Mouse (Mus musculus): ENCODE data around the gene Dpm2. TPM values are rescaled to one million over a fixed set of nuclear protein-coding genes. Genes with fewer than 3 reads are reported as not detected.

The Dpm2 gene
- polyA plus RNA-seq, 1 experiment = 35.1 TPM

GRCm38 (mm10) chr2:32549171-32549570 lies 21.5 kb upstream of the Dpm2 start:
- H3K27ac ChIP-seq (ENCODE audit: insufficient read depth, low read length) = no peak overlapping the region

GRCm38 (mm10) chr2:32549764-32550163 lies 20.9 kb upstream of the Dpm2 start:
- Histone ChIP-seq H3K9me3 (replicated peaks; ENCODE audit: control insufficient read depth, insufficient read depth, low read length, poor library complexity, severe bottlenecking) (no peaks in the 10 kb centered on the region), H3K9ac (ENCODE audit: low read depth, poor library complexity, severe bottlenecking) (no peak overlapping the region), H3K4me3 (ENCODE audit: low read depth, low read length) (no peak overlapping the region), H3K36me3 (ENCODE audit: control insufficient read depth, insufficient read depth, low read length, poor library complexity, severe bottlenecking) (no peaks in the 10 kb centered on the region), H3K27me3 (ENCODE audit: control insufficient read depth, insufficient read depth, low read length, poor library complexity, severe bottlenecking) (no peaks in the 10 kb centered on the region), H3K4me1 (ENCODE audit: control insufficient read depth, insufficient read depth, low read length) (no peaks in the 10 kb centered on the region), H3K27ac (ENCODE audit: insufficient read depth, low read length) (no peak overlapping the region)
- no peak for TF ChIP-seq POLR2A (IDR thresholded peaks at IDR 0.05; ENCODE audit: insufficient read depth, low read length)
- TF ChIP-seq EP300 (IDR thresholded peaks at IDR 0.05; ENCODE audit: insufficient read depth, low read depth, low read length) = no peak
- no peak for TF ChIP-seq CTCF (IDR thresholded peaks at IDR 0.05; ENCODE audit: low read depth, low read length)

More at GRCm38 (mm10) chr2:32549171-32549570, 21.5 kb upstream of the Dpm2 start:
- Histone ChIP-seq H3K9ac (ENCODE audit: low read depth, poor library complexity, severe bottlenecking) (no peak overlapping the region), H3K4me1 (ENCODE audit: control insufficient read depth, insufficient read depth, low read length) (no peaks in the 10 kb centered on the region), H3K27me3 (ENCODE audit: control insufficient read depth, insufficient read depth, low read length, poor library complexity, severe bottlenecking) (no peaks in the 10 kb centered on the region), H3K36me3 (ENCODE audit: control insufficient read depth, insufficient read depth, low read length, poor library complexity, severe bottlenecking) (no peaks in the 10 kb centered on the region), H3K4me3 (ENCODE audit: low read depth, low read length) (no peak overlapping the region), H3K9me3 (replicated peaks; ENCODE audit: control insufficient read depth, insufficient read depth, low read length, poor library complexity, severe bottlenecking) (no peaks in the 10 kb centered on the region)
- no peak for TF ChIP-seq CTCF (IDR thresholded peaks at IDR 0.05; ENCODE audit: low read depth, low read length)
- no peak for TF ChIP-seq EP300 (IDR thresholded peaks at IDR 0.05; ENCODE audit: insufficient read depth, low read depth, low read length)
- TF ChIP-seq POLR2A (IDR thresholded peaks at IDR 0.05; ENCODE audit: insufficient read depth, low read length) = no peak

GRCm38 (mm10) chr2:32551236-32551635 lies 19.4 kb upstream of the Dpm2 start:
- Histone ChIP-seq H3K36me3 (ENCODE audit: control insufficient read depth, insufficient read depth, low read length, poor library complexity, severe bottlenecking) (no peaks in the 10 kb centered on the region), H3K27me3 (ENCODE audit: control insufficient read depth, insufficient read depth, low read length, poor library complexity, severe bottlenecking) (no peaks in the 10 kb centered on the region), H3K27ac (ENCODE audit: insufficient read depth, low read length) (no peak overlapping the region), H3K9ac (ENCODE audit: low read depth, poor library complexity, severe bottlenecking) (no peak overlapping the region), H3K4me3 (ENCODE audit: low read depth, low read length) (no peak overlapping the region), H3K4me1 (ENCODE audit: control insufficient read depth, insufficient read depth, low read length) (peaks cover 2% of the 10 kb centered on the region), H3K9me3 (replicated peaks; ENCODE audit: control insufficient read depth, insufficient read depth, low read length, poor library complexity, severe bottlenecking) (no peaks in the 10 kb centered on the region)
- no peak for TF ChIP-seq EP300 (IDR thresholded peaks at IDR 0.05; ENCODE audit: insufficient read depth, low read depth, low read length)
- no peak for TF ChIP-seq POLR2A (IDR thresholded peaks at IDR 0.05; ENCODE audit: insufficient read depth, low read length)
- TF ChIP-seq CTCF (IDR thresholded peaks at IDR 0.05; ENCODE audit: low read depth, low read length) = no peak

- peaks cover 2% of the 10 kb centered on the region for H3K4me1 ChIP-seq (ENCODE audit: control insufficient read depth, insufficient read depth, low read length)
Observed at GRCm38 (mm10) chr2:32553592-32554148, 17.0 kb upstream of the Dpm2 start.

DNA sequence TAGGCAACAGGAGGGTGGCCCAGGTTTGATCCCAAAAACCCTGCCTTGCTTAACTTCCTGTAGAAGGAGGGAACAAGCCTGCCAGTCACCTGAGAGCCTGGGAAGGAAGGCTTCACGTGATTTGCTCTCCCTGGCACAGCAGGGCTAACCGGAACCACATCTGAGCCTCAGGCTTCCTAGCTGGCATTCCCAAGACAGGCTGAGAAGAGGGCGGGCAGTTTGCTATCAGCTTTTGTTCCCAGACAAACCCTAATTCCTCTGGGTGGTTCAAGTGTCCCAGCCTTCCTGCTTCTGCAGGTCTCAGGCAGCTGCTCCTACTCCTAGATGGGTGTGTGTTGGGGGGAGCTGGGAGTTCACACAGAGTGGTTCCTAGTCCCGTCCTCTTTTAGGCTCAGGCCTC lies 15.2 kb upstream of the Dpm2 start:
- TF ChIP-seq POLR2A (IDR thresholded peaks at IDR 0.05; ENCODE audit: insufficient read depth, low read length) (no peak), EP300 (IDR thresholded peaks at IDR 0.05; ENCODE audit: insufficient read depth, low read depth, low read length) (no peak), CTCF (IDR thresholded peaks at IDR 0.05; ENCODE audit: low read depth, low read length) (no peak)
- Histone ChIP-seq H3K27me3 (ENCODE audit: control insufficient read depth, insufficient read depth, low read length, poor library complexity, severe bottlenecking) (no peaks in the 10 kb centered on the region), H3K9me3 (replicated peaks; ENCODE audit: control insufficient read depth, insufficient read depth, low read length, poor library complexity, severe bottlenecking) (no peaks in the 10 kb centered on the region), H3K9ac (ENCODE audit: low read depth, poor library complexity, severe bottlenecking) (no peak overlapping the region), H3K27ac (ENCODE audit: insufficient read depth, low read length) (no peak overlapping the region), H3K4me1 (ENCODE audit: control insufficient read depth, insufficient read depth, low read length) (peaks cover 2% of the 10 kb centered on the region), H3K4me3 (ENCODE audit: low read depth, low read length) (no peak overlapping the region), H3K36me3 (ENCODE audit: control insufficient read depth, insufficient read depth, low read length, poor library complexity, severe bottlenecking) (no peaks in the 10 kb centered on the region)

More at GRCm38 (mm10) chr2:32553592-32554148, 17.0 kb upstream of the Dpm2 start:
- Histone ChIP-seq H3K27ac (ENCODE audit: insufficient read depth, low read length) (no peak overlapping the region), H3K36me3 (ENCODE audit: control insufficient read depth, insufficient read depth, low read length, poor library complexity, severe bottlenecking) (no peaks in the 10 kb centered on the region), H3K27me3 (ENCODE audit: control insufficient read depth, insufficient read depth, low read length, poor library complexity, severe bottlenecking) (no peaks in the 10 kb centered on the region), H3K9me3 (replicated peaks; ENCODE audit: control insufficient read depth, insufficient read depth, low read length, poor library complexity, severe bottlenecking) (no peaks in the 10 kb centered on the region), H3K9ac (ENCODE audit: low read depth, poor library complexity, severe bottlenecking) (no peak overlapping the region), H3K4me3 (ENCODE audit: low read depth, low read length) (no peak overlapping the region)
- TF ChIP-seq POLR2A (IDR thresholded peaks at IDR 0.05; ENCODE audit: insufficient read depth, low read length) (no peak), EP300 (IDR thresholded peaks at IDR 0.05; ENCODE audit: insufficient read depth, low read depth, low read length) (no peak), CTCF (IDR thresholded peaks at IDR 0.05; ENCODE audit: low read depth, low read length) (no peak)

GRCm38 (mm10) chr2:32556019-32556418 lies 14.6 kb upstream of the Dpm2 start:
- Histone ChIP-seq H3K9me3 (replicated peaks; ENCODE audit: control insufficient read depth, insufficient read depth, low read length, poor library complexity, severe bottlenecking) (no peaks in the 10 kb centered on the region), H3K4me3 (ENCODE audit: low read depth, low read length) (no peak overlapping the region), H3K4me1 (ENCODE audit: control insufficient read depth, insufficient read depth, low read length) (peaks cover 2% of the 10 kb centered on the region), H3K36me3 (ENCODE audit: control insufficient read depth, insufficient read depth, low read length, poor library complexity, severe bottlenecking) (no peaks in the 10 kb centered on the region), H3K27ac (ENCODE audit: insufficient read depth, low read length) (no peak overlapping the region), H3K9ac (ENCODE audit: low read depth, poor library complexity, severe bottlenecking) (no peak overlapping the region), H3K27me3 (ENCODE audit: control insufficient read depth, insufficient read depth, low read length, poor library complexity, severe bottlenecking) (no peaks in the 10 kb centered on the region)
- TF ChIP-seq POLR2A (IDR thresholded peaks at IDR 0.05; ENCODE audit: insufficient read depth, low read length) (no peak), EP300 (IDR thresholded peaks at IDR 0.05; ENCODE audit: insufficient read depth, low read depth, low read length) (no peak), CTCF (IDR thresholded peaks at IDR 0.05; ENCODE audit: low read depth, low read length) (no peak)

Data from ES-Bruce4 (cell line).